Mouse (Mus musculus): ENCODE measurements around the gene Opcml.

GRCm38 (mm10) chr9:28329477-28329876, 538.9 kb downstream of the Opcml start:
- TF ChIP-seq CTCF (IDR thresholded peaks at IDR 0.05; ENCODE audit: low read depth) (no peak), EP300 (IDR thresholded peaks at IDR 0.05; ENCODE audit: low read depth) (no peak)
